Mouse (Mus musculus) left cerebral cortex, adult 8-10 months (tissue): ENCODE data around the gene Numa1. TPM values are rescaled to one million over a fixed set of nuclear protein-coding genes. Genes with fewer than 3 reads are reported as not detected.
"Not testable (repeated sequence)": the region's sequence is repeated elsewhere in the genome, so short reads cannot be mapped to it uniquely, and the experiment has no call there.

Experiments
- DNase-seq, 2 experiments: peaks; one replicate each; pipeline ENCODE4 v3.0.0; 2022; ENCODE audit warnings: low spot score in 2 of 2
- total RNA-seq, 4 experiments: library from RNA; stranded (reverse); gene quantifications; 2 replicates each; pipeline ENCODE4 v1.2.4; 2022

Numa1 gene
- total RNA-seq, 4 experiments from 2014 or later: 98.8 to 108 (median 101) TPM

GRCm38 (mm10) chr7:101974505-101974904, 40.6 kb downstream of the Numa1 start:
- DNase-seq: no peak

GRCm38 (mm10) chr7:101982735-101983134, 48.8 kb downstream of the Numa1 start:
- no peak for DNase-seq

GRCm38 (mm10) chr7:101985081-101985480, 51.2 kb downstream of the Numa1 start:
- DNase-seq: no peak

GRCm38 (mm10) chr7:101994241-101994640, 60.3 kb downstream of the Numa1 start:
- no peak for DNase-seq

GRCm38 (mm10) chr7:101998194-101998927, 64.5 kb downstream of the Numa1 start:
- peak; percentile 74 to 82 for DNase-seq

- DNase-seq: no peak
Observed at GRCm38 (mm10) chr7:101999461-102000151, 65.7 kb downstream of the Numa1 start.

GRCm38 (mm10) chr7:102000296-102000695, 66.4 kb downstream of the Numa1 start:
- DNase-seq: no peak

GRCm38 (mm10) chr7:102000921-102001630, 67.2 kb downstream of the Numa1 start:
- no peak for DNase-seq

- DNase-seq: no peak
Observed at GRCm38 (mm10) chr7:102006520-102006919, 72.6 kb downstream of the Numa1 start.

- DNase-seq: no peak
Observed at GRCm38 (mm10) chr7:102011855-102012254, 77.9 kb downstream of the Numa1 start.

- DNase-seq: no peak
Observed at GRCm38 (mm10) chr7:102013416-102013815, 79.5 kb downstream of the Numa1 start.

- no peak for DNase-seq
Observed at GRCm38 (mm10) chr7:102014995-102015394, 81.1 kb downstream of the Numa1 start.

GRCm38 (mm10) chr7:102016936-102017335, 83.0 kb downstream of the Numa1 start:
- no peak for DNase-seq

GRCm38 (mm10) chr7:102017452-102017851, 83.5 kb downstream of the Numa1 start:
- no peak for DNase-seq

GRCm38 (mm10) chr7:102018034-102018433, 84.1 kb downstream of the Numa1 start:
- no peak for DNase-seq

GRCm38 (mm10) chr7:102018590-102018989, 84.7 kb downstream of the Numa1 start, which contains the start of gene Il18bp:
Gene Il18bp (minus strand): TSS chr7:102018690.
- no peak for DNase-seq

GRCm38 (mm10) chr7:102019362-102019761, 85.5 kb downstream of the Numa1 start:
- no peak for DNase-seq

GRCm38 (mm10) chr7:102020934-102021333, 87.0 kb downstream of the Numa1 start:
- DNase-seq: not testable (repeated sequence)

GRCm38 (mm10) chr7:102023821-102024220, 89.9 kb downstream of the Numa1 start:
- DNase-seq: peak in 1 of 2 experiments; percentile 64

- no peak for DNase-seq
Observed at GRCm38 (mm10) chr7:102025187-102026119, 91.5 kb downstream of the Numa1 start.

- DNase-seq: no peak
Observed at GRCm38 (mm10) chr7:102034904-102035303, 101.0 kb downstream of the Numa1 start.
